Mouse (Mus musculus) frontal cortex, adult 2 months (tissue): ENCODE data around the gene Zfp335. TPM values are rescaled to one million over a fixed set of nuclear protein-coding genes. Genes with fewer than 3 reads are reported as not detected.

Source experiments
- DNase-seq, 2 experiments: peaks; one replicate each; pipeline ENCODE4 v3.0.0; 2022; ENCODE audit warnings: low spot score in 1 of 2; ENCODE audit errors: extremely low spot score in 1 of 2
- polyA plus RNA-seq: library from polyadenylated mRNA; depleted of rRNA; stranded (reverse); fragments of >200 nt; gene quantifications from 2 replicates; pipeline ENCODE4 v1.2.3, GENCODE M21; 2012; rRNA removed

Gene Zfp335
- 31.6 and 34.6 TPM in 2 replicates for polyA plus RNA-seq

- peak; percentile 76 to 89 for DNase-seq
Observed at GRCm38 (mm10) chr2:164911086-164912048, at the start of gene Zfp335. Zfp335 (minus strand) TSS chr2:164911757.

DNA sequence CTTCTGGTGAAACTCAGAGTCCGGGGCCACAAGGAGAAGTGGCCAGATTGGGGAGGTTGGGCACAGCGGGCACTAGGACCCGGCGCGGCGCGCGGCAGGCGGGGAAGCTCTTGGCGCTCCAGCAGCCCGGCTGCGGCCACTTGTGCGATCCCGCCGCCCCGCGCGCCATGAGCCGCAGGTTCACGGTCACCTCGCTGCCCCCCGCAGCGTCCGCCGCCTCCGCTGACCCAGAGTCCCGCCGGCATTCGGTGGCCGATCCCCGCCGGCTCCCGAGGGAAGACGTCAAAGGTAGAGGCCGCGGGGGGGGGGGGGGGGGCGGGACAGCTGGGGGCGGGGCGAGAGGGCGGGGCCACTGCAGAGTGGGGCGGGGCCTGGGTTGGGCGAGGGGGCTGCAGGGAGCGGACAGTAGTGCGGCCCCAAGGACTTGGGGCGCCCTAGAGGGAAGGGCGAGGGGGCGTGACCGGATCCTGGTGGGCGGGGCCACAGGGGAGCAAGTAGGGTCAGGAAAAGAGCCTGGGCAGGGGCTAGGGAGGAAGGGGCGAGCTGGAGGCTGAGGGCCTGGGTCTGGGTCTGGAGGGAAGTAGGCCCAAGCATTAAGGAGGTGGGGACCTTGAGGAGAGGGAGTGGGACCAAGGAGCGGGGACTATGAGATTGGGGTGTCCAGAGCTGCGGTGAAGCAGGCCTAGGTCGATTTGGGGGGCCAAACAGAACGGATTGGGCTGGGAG lies 49.3 kb upstream of the Zfp335 start, which contains the start of gene Slc12a5:
Gene Slc12a5 (plus strand): TSS at position 87 of the 726 bp plus-strand sequence.
- DNase-seq: no peak

DNA sequence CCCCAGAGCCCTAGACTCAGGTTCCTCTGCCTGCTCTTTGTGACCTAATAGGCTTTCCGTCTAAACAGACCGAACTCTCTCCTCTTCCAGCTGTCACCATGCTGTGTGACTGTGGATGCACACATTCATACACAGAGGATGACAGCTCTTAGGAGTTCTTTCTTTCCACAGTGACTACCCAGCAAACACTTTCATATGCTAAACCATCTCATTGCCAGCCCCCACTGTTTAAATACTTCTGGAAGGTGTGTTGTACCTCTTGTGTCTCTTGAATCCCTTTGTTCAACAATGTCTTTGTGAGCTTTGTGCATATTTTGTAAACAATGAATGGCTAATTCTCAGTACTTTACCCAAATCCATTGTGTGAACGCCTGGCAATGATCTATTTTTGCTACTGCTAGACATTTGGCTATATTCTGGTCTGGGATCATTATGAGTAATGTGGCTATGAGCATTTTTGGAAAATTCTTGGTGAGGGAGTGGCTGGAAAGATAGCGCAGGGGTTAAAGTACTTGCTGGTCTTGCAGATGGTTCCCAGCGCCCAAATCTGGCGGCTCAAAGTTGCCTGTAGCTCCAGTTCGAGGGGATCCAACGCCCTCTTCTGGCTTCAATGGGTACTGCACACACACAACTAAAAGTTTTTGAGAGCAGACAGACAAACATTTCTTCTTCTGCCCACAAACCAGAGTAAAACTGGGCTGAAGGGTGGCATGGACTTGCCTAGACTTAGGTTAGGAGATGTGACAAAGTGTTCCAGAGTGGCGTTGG lies 46.2 kb upstream of the Zfp335 start:
- DNase-seq: no peak

DNA sequence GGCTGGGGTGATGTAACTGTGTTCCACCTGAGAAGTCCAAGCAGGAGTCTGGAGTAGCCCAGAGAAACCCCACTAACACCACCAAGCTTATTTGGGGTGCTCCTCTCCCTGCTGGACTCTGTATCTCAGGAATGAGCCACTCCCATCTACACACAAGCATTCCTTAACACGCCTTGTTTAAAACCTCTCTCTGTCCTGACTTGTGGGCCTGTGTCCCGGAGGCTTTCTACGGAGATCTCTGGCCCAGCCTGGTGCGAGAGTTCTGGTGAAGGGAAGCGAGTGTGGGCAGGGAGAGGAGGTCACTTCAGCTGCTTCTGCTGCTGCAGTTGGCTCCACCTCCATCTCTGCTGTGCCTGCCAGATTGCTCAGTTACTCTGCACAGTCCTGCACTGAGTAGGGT lies 44.6 kb upstream of the Zfp335 start:
- no peak for DNase-seq

DNA sequence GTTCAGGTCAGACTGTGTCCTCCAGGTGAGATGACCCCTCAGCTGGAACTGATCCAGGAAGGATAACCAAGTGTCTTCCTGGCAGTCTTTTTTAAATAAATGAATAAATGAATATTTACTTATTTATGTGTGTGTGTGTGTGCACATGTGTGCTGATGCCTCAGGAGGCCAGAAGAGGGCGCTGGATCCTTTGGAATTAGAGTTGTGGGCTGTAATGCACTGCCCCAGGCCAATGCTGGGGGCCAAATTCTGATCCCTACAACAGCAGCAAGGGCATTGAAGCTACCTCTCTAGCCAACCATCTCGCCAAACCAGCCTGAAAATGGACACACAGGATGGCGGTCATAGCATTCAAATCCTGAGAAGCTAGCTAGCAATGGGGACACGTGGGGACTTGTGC lies 44.2 kb upstream of the Zfp335 start:
- no peak for DNase-seq

- DNase-seq: peak in 1 of 2 experiments; percentile 88
Observed at GRCm38 (mm10) chr2:164953224-164953623, 41.7 kb upstream of the Zfp335 start.

DNA sequence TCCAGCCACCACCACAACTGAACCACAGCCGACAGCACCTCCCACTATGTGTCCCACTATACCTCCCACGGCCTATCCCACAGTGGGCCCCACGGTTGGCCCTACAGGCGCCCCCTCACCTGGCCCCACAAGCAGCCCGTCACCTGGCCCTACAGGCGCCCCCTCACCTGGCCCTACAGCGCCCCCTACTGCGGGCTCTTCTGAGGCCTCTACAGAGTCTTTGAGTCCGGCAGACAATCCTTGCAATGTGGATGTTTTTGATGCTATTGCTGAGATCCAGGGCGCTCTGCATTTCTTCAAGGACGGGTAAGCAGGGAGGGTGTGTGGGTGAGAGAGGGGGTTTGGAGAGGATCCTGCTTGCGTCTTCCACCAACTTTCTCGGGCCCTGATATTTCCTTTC lies 40.9 kb upstream of the Zfp335 start:
- no peak for DNase-seq

DNA sequence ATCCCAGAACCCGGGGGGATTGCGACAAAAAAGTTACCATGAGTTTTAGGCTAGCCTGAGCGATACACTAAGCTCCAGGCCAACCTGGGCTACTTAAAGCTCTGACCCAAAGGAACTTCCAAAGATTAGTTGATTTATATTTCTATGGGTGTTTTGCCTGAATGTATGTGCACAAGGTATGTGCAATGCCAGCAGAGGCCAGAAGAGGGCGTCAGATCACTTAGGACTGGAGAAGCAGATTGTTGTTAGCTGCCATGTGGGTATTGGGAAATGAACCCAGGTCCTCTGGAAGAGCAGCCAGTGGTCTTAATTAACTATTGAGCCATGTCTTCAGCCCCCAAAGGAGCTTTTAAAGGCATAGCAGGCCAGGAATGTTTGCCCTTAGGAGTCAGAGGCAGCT lies 40.2 kb upstream of the Zfp335 start:
- DNase-seq: no peak

DNA sequence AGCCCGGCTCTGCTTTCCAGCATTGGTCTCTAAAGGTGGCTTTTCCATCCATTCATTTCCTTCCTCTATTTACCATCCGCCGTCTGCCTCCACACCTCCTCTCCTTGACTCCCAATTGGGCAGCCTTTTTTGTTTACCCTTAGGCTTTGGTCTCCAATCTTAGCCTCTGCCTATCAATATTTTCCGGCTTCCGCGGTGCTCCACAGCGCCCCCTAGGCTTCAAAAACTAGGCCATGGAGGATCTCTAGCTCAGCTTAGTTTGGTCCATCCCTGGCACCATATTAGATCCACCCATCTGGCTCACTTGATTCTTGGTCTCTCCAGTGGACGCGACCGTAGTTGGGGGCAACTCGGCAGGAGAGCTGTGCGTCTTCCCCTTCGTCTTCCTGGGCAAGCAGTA lies 38.9 kb upstream of the Zfp335 start:
- DNase-seq: no peak

GRCm38 (mm10) chr2:164948962-164949361 lies 37.4 kb upstream of the Zfp335 start:
- no peak for DNase-seq

DNA sequence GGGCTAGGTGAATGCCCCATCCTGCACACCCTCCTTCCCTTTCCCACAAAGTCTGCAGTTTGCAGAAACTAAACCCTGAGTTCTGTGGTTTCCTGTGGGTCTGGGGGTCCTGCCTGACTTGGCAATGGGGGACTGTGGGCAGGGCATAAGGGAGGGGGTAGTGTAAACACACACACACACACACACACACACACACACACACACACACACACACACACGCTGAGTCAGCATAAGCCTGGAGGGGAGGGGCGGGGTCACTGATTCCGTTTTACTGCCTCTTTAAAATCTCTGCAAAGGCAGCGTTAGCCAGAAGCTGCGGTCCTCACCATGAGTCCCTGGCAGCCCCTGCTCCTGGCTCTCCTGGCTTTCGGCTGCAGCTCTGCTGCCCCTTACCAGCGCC lies 36.4 kb upstream of the Zfp335 start:
- DNase-seq: no peak

DNA sequence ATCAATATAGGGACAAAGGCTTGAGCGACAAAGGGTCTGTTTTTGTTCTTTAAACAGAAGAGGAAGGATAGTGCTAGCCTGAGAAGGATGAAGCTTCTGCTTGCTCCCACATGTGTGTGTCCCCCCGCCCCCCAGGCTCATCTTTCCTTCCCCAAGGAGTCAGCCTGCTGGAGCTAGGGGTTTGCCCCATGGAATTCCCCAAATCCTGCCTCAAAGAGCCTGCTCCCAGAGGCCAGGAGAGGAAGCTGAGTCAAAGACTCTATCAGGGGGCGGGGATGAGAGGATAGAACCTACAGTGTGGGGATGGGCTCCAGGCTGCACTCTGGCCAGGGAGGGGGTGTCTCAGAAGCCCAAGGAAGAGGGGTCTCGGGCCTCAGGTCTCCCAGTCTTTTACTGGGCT lies 35.9 kb upstream of the Zfp335 start:
- DNase-seq: no peak

DNA sequence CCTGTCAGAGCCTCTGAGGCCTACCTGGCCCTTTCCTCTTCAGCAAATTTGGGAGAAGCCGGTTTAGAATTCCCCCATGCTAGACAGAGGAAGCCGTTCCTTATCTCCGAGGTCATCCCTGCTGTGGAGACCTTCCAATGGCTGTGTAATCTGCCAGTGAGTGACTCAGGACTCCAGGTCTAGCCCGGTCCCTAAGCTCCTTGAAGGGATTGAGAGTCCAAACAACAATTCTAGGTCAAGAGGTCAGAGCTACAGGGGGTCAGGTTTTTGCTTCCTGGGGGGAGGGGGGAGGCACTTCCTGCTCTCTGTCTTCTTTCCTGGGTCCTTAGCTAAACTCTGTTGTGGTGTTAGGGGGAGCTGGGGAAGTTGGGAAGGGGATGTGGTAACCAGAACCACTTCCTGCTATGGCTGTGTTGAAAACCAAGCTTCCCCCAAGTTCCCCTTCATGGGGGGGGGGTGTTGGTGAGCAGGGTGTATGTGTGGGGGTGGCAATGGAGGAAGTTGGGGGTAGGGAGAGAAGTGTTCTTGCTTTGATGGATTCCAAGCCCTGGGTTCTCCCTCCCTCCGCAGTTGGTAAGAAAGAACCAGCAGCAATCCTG lies 31.2 kb upstream of the Zfp335 start:
- no peak for DNase-seq

- DNase-seq: no peak
Observed at GRCm38 (mm10) chr2:164940140-164940830, 28.7 kb upstream of the Zfp335 start, which contains the start of gene Mmp9. Mmp9 (plus strand) TSS chr2:164940780.

- DNase-seq: peak in 1 of 2 experiments; percentile 50
Observed at GRCm38 (mm10) chr2:164939106-164939505, 27.5 kb upstream of the Zfp335 start.

GRCm38 (mm10) chr2:164938146-164939091 lies 26.9 kb upstream of the Zfp335 start:
- peak; percentile 22 to 75 for DNase-seq

- no peak for DNase-seq
Observed at GRCm38 (mm10) chr2:164935991-164936390, 24.4 kb upstream of the Zfp335 start.

GRCm38 (mm10) chr2:164933534-164933933 lies 22.0 kb upstream of the Zfp335 start:
- no peak for DNase-seq
